Mouse (Mus musculus) midbrain, embryonic 16.5 days (tissue): ENCODE data around the gene Gm3460. TPM values are rescaled to one million over a fixed set of nuclear protein-coding genes. Genes with fewer than 3 reads are reported as not detected.
"Not testable (repeated sequence)": the region's sequence is repeated elsewhere in the genome, so short reads cannot be mapped to it uniquely, and the experiment has no call there.

Experiments
- ATAC-seq: fragments of 200-750 bp; cut with Nextera tagmentation; 2 replicates; pipeline ENCODE4 v1.8.0; 2017; ENCODE audit warnings: moderate TSS enrichment
- H3K27ac ChIP-seq: fragments of 300-500 bp; sonication (generic); 2 replicates; pipeline ENCODE4 v1.5.1; 2014; ENCODE audit warnings: mild to moderate bottlenecking, low read length, mixed read lengths
- H3K27me3 ChIP-seq: fragments of 300-500 bp; sonication (generic); 2 replicates; pipeline ENCODE4 v1.6.1; 2014; ENCODE audit warnings: low read depth, low read length, mixed read lengths; ENCODE audit not compliant: control insufficient read depth, insufficient read depth
- H3K36me3 ChIP-seq: fragments of 300-500 bp; sonication (generic); 2 replicates; pipeline ENCODE4 v1.6.1; 2014; ENCODE audit warnings: mild to moderate bottlenecking, low read length, moderate library complexity, mixed read lengths; ENCODE audit not compliant: control insufficient read depth, insufficient read depth
- H3K4me1 ChIP-seq: fragments of 300-500 bp; sonication (generic); 2 replicates; pipeline ENCODE4 v1.6.1; 2014; ENCODE audit warnings: mild to moderate bottlenecking, low read length, mixed read lengths; ENCODE audit not compliant: control insufficient read depth, insufficient read depth
- H3K4me2 ChIP-seq: fragments of 300-500 bp; sonication (generic); 2 replicates; pipeline ENCODE4 v1.6.1; 2014; ENCODE audit warnings: mild to moderate bottlenecking, low read length, mixed read lengths
- H3K4me3 ChIP-seq: fragments of 300-500 bp; sonication (generic); 2 replicates; pipeline ENCODE4 v1.5.1; 2014; ENCODE audit warnings: low read depth, mild to moderate bottlenecking, low read length, moderate library complexity, mixed read lengths
- H3K9ac ChIP-seq: fragments of 300-500 bp; sonication (generic); 2 replicates; pipeline ENCODE4 v1.6.1; 2014; ENCODE audit warnings: low read depth, low read length, mixed read lengths
- H3K9me3 ChIP-seq: fragments of 300-500 bp; sonication (generic); replicated peaks from 2 replicates; pipeline ENCODE4 v1.6.1; 2014; ENCODE audit warnings: mild to moderate bottlenecking, low read length, mixed read lengths; ENCODE audit not compliant: control insufficient read depth, poor library complexity, severe bottlenecking
- WGBS: fragments of 180-500 bp; shearing (Covaris S2); extraction: QIAGEN DNeasy Blood & Tissue Kit; methylation state at CpG from one replicate; pipeline ENCODE4 v1.1.7; 2014; 5-methylcytosine and 5-hydroxymethylcytosine counted together
- polyA plus RNA-seq: library from polyadenylated mRNA; unstranded; fragments of >200 nt; fragmentation: Nextera tagmentation; extraction: Ambion mirVana; gene quantifications from 2 replicates; pipeline ENCODE4 v1.2.1, GENCODE M21; 2015

Gene Gm3460
- polyA plus RNA-seq, result 0.35 TPM in 1 of 2 replicates, not detected in the other

DNA sequence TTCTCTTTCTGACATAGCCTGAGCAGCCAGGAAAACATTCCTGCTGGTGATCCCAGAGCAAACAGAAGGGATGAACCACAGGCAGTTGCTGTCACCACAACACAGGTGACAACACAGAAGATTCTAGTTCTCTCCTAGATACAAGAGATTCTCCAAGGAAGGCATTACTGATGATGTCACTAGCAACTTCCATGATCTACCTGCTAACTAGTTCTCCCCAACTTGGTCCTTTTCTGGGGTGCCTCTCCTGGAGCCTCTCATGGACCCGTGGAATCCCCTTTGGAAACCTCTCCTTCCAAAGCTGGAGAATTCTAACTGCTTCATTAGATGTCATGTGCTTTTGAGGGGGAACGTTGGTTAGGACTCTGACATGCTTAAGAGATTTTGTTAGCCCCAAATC, at the start of gene Gm3460:
TSS of gene Gm3460 (minus strand) at position 101 of the 400 bp plus-strand sequence.
- H3K4me1 ChIP-seq, H3K9me3 ChIP-seq, H3K36me3 ChIP-seq, H3K4me2 ChIP-seq, H3K9ac ChIP-seq, H3K4me3 ChIP-seq, ATAC-seq, H3K27ac ChIP-seq, H3K27me3 ChIP-seq: not testable (repeated sequence)
- 71% methylated on average over 1 of the region's 2 CpGs for WGBS

DNA sequence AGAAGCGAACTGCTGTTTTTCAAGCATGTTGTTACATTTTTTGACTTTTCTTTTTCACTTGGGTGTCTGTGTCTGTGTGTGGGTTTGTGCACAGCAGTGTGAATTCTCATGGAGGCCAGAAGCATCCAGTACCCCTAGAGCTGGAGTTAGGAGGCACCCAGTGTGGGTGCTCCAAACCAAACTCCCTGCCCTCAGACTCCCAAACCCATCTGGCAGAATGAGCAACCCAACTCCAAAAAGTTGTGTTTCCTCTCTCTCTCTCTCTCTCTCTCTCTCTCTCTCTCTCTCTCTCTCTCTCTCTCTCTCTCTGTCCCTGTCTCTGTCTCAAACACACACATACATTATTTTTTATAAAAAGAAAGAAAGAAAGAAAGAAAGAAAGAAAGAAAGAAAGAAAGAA, 15.8 kb downstream of the Gm3460 start:
- H3K36me3 ChIP-seq, H3K9ac ChIP-seq, ATAC-seq, H3K9me3 ChIP-seq, H3K4me3 ChIP-seq, H3K27ac ChIP-seq, H3K4me2 ChIP-seq, H3K27me3 ChIP-seq, H3K4me1 ChIP-seq: not testable (repeated sequence)
- no CpG with 5 or more reads among the region's 1 CpGs for WGBS

DNA sequence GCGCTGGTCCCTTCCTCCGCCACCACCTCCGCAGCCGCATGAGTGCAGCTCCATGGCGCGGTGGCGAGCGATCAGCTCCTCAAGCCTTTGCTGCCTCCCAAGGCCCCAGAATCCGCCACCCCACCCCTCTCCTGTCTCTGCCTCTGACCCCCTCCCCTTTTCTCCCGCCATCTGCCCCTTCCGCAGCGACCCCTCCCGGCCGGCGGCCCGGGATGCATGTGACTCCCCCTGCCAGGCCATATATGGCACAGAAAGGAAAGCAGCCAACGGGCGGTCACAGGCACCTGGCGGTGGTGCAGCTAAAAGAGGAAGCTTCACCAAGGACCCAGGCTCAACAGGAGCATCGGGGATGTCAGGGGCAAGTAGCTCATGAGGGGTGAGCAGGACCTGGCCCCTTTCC, 17.2 kb downstream of the Gm3460 start:
- not testable (repeated sequence) for H3K9me3 ChIP-seq, H3K36me3 ChIP-seq, ATAC-seq, H3K27me3 ChIP-seq, H3K27ac ChIP-seq, H3K4me1 ChIP-seq
- H3K9ac ChIP-seq, result peak overlapping the region; percentile 58
- H3K4me2 ChIP-seq, result peak overlapping the region; percentile 67
- 4% methylated on average over 12 of the region's 20 CpGs for WGBS
- peak overlapping the region; percentile 39 for H3K4me3 ChIP-seq

DNA sequence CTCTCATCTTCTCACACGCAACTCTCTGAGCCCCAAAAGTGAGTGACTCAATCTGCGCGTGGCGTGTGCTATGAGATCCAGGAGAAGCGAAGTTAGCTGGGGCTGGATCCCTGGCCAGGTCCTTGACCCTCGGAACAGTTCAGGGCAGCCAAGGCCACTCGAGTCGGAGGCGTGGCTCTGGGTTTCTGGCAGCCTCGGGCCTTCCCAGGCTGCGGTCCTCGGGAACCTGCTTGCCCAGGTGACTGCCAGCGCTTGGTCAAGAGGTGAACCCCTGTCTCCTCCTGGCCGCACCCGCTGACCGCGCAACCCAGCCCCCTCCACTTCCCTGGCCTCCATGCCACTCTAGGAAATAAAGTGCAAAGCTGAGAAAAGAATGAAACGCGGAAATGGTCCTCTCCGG, 17.7 kb downstream of the Gm3460 start:
- 4% methylated on average over 17 of the region's 20 CpGs for WGBS
- peak overlapping the region; percentile 67 for H3K4me2 ChIP-seq
- not testable (repeated sequence) for H3K9me3 ChIP-seq, H3K27me3 ChIP-seq, H3K4me1 ChIP-seq, H3K27ac ChIP-seq, H3K36me3 ChIP-seq, ATAC-seq
- H3K9ac ChIP-seq, result peak overlapping the region; percentile 58
- peak overlapping the region; percentile 39 for H3K4me3 ChIP-seq

DNA sequence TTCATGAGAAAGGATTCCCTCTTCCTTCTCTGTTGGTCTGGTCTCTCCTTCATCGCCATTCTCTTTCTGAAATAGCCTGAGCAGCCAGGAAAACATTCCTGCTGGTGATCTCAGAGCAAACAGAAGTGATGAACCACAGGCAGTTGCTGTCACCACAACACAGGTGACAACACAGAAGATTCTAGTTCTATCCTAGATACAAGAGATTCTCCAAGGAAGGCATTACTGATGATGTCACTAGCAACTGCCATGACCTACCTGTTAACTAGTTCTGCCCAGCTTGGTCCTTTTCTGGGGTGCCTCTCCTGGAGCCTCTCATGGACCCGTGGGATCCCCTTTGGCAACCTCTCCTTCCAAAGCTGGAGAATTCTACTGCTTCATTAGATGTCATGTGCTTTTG, 31.7 kb downstream of the Gm3460 start, which contains the start of gene Gm3629:
TSS of gene Gm3629 (minus strand) at position 101 of the 400 bp plus-strand sequence.
- not testable (repeated sequence) for ATAC-seq, H3K4me2 ChIP-seq, H3K27me3 ChIP-seq, H3K4me1 ChIP-seq, H3K9me3 ChIP-seq, H3K9ac ChIP-seq, H3K36me3 ChIP-seq, H3K27ac ChIP-seq, H3K4me3 ChIP-seq
- 50% methylated on average over 1 of the region's 2 CpGs for WGBS

Other genes starting within 250 kb of the Gm3460 start
- gene Gm16440, start 232.1 kb downstream of the Gm3460 start, polyA plus RNA-seq, result not detected in 2 replicates
- 6.4 and 7.9 TPM in 2 replicates for gene Gm3591, start 209.9 kb downstream of the Gm3460 start, polyA plus RNA-seq
- not detected in 2 replicates for gene Gm3594, start 177.8 kb downstream of the Gm3460 start, polyA plus RNA-seq
- gene Gm8356, start 85.1 kb downstream of the Gm3460 start, polyA plus RNA-seq, result not detected in 2 replicates
- 0.92 and 1.0 TPM in 2 replicates for gene Gm3629, start 31.8 kb downstream of the Gm3460 start, polyA plus RNA-seq
- not detected in 2 replicates for gene Gm10251, start 61.8 kb upstream of the Gm3460 start, polyA plus RNA-seq
- not detected in 2 replicates for gene Gm8050, start 97.8 kb upstream of the Gm3460 start, polyA plus RNA-seq
- gene Gm3636, start 119.9 kb upstream of the Gm3460 start, polyA plus RNA-seq, result 20.3 and 22.2 TPM in 2 replicates
- not detected in 2 replicates for gene Gm8362, start 152.0 kb upstream of the Gm3460 start, polyA plus RNA-seq
- not detected in 2 replicates for gene Gm3642, start 217.9 kb upstream of the Gm3460 start, polyA plus RNA-seq